Mouse (Mus musculus) forebrain, postnatal 0 days (tissue): Measurements from ENCODE around the gene Ttc4. TPM values are rescaled to one million over a fixed set of nuclear protein-coding genes. Genes with fewer than 3 reads are reported as not detected.
A peak's percentile ranks its signal among the peaks of the same experiment; 100 is the strongest.

Source experiments
- ATAC-seq: fragments of 200-750 bp; cut with Nextera tagmentation; 2 replicates; pipeline ENCODE4 v1.8.0; 2017; ENCODE audit warnings: mild to moderate bottlenecking, moderate library complexity
- DNase-seq: peaks from one replicate; pipeline ENCODE4 v3.0.0-alpha.2; 2015
- H3K27ac ChIP-seq: fragments of 300-500 bp; sonication (generic); 2 replicates; pipeline ENCODE4 v1.5.1; 2014; ENCODE audit warnings: low read depth, mild to moderate bottlenecking, antibody characterized with exemption, low read length, moderate library complexity, mixed read lengths
- H3K27me3 ChIP-seq: fragments of 300-500 bp; sonication (generic); 2 replicates; pipeline ENCODE4 v1.6.1; 2014; ENCODE audit warnings: mild to moderate bottlenecking, low read length, mixed read lengths; ENCODE audit not compliant: insufficient read depth
- H3K36me3 ChIP-seq: fragments of 300-500 bp; sonication (generic); 2 replicates; pipeline ENCODE4 v1.6.1; 2014; ENCODE audit warnings: mild to moderate bottlenecking, moderate library complexity; ENCODE audit not compliant: insufficient read depth
- H3K4me1 ChIP-seq: fragments of 300-500 bp; sonication (generic); 2 replicates; pipeline ENCODE4 v1.6.1; 2014; ENCODE audit warnings: antibody characterized with exemption; ENCODE audit not compliant: insufficient read depth
- H3K4me2 ChIP-seq: fragments of 300-500 bp; sonication (generic); 2 replicates; pipeline ENCODE4 v1.6.1; 2014; ENCODE audit warnings: low read depth, mild to moderate bottlenecking, moderate library complexity
- H3K4me3 ChIP-seq: fragments of 300-500 bp; sonication (generic); 2 replicates; pipeline ENCODE4 v1.5.1; 2014; ENCODE audit warnings: low read depth, low read length, mixed read lengths
- H3K9ac ChIP-seq: fragments of 300-500 bp; sonication (generic); 2 replicates; pipeline ENCODE4 v1.6.1; 2014; ENCODE audit warnings: mild to moderate bottlenecking
- H3K9me3 ChIP-seq: fragments of 300-500 bp; sonication (generic); 2 replicates; pipeline ENCODE4 v1.6.1; 2016; ENCODE audit warnings: low read length
- CTCF ChIP-seq: sonication (generic); IDR thresholded peaks from 2 replicates; pipeline ENCODE4 v1.5.1; 2016; ENCODE audit warnings: antibody characterized with exemption, control low read depth, low read depth
- WGBS: fragments of 180-500 bp; shearing (Covaris S2); extraction: QIAGEN DNeasy Blood & Tissue Kit; methylation state at CpG from one replicate; pipeline ENCODE4 v1.1.7; 2014; 5-methylcytosine and 5-hydroxymethylcytosine counted together
- polyA plus RNA-seq: library from polyadenylated mRNA; unstranded; fragments of >200 nt; fragmentation: Nextera tagmentation; extraction: Ambion mirVana; gene quantifications from 2 replicates; pipeline ENCODE4 v1.2.1, GENCODE M21; 2015
- total RNA-seq: library from RNA; depleted of rRNA; stranded (reverse); fragments of >200 nt; gene quantifications from 2 replicates; pipeline ENCODE4 v1.2.3, GENCODE M21; 2014; rRNA removed

Gene Ttc4
- total RNA-seq (108 and 114 TPM in 2 replicates), polyA plus RNA-seq (78.2 and 89.1 TPM in 2 replicates)

DNA sequence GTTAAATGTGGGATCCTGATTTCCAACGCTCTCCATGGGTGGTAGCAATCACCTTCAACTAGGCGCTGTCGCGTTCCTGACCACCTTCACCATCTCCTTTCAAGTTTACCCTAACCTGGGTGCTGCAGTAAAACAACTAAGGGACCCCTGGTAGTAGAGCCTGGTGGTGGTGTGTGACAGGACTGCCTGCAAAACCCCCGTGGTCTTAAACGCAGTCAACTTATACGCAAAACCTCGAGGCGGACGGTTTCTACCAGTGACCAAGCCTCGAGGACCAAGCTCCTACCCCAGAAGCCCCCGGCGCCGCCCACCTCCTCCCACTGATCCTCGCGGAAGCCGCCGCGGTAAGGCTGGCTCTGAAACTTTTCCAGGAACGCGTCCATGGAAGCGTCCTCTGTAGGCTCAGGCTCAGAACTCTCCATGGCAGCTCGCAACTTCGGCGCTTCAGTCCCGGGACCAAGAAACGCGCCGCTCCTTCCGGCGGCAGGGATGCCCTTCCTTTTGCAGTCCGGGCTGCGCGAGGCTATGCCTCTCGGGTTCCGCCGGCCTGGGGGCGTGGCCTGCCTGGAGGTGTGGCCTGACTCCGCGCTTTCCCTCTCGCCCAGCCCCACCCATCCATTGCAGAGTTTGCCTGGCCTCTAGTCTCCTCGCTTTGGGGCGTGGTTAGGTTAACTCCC is at the start of gene Ttc4:
Gene Ttc4, minus strand, starts transcription at position 503 of the 677 bp plus-strand sequence.
- peak; percentile 17; the same call in 1 of the 2 replicates for TF ChIP-seq CTCF
- ATAC-seq = peak; percentile 99

GRCm38 (mm10) chr4:106720631-106721030 is 41.9 kb upstream of the Ttc4 start:
- WGBS = 69% methylated on average over 4 of the region's 4 CpGs
- no peak overlapping the region for H3K4me2 ChIP-seq
- no peak for DNase-seq
- H3K9ac ChIP-seq = no peak overlapping the region
- no peaks in the 10 kb centered on the region for H3K27me3 ChIP-seq
- no peaks in the 10 kb centered on the region for H3K9me3 ChIP-seq
- no peak for ATAC-seq
- H3K4me3 ChIP-seq = no peak overlapping the region
- no peak overlapping the region for H3K27ac ChIP-seq
- no peaks in the 10 kb centered on the region for H3K4me1 ChIP-seq
- TF ChIP-seq CTCF = no peak
- H3K36me3 ChIP-seq = no peaks in the 10 kb centered on the region

More for the DNA sequence above, at the start of gene Ttc4:
- peak; percentile 94 for DNase-seq
- peaks cover 6% of the 10 kb centered on the region; the same call in 1 of the 2 replicates for H3K4me1 ChIP-seq
- H3K9me3 ChIP-seq = no peaks in the 10 kb centered on the region
- no peaks in the 10 kb centered on the region for H3K27me3 ChIP-seq
- H3K4me2 ChIP-seq = peak within 1 kb of the TSS; percentile 76
- WGBS = under 1% methylated on average over 43 of the region's 43 CpGs
- peak within 1 kb of the TSS; percentile 72 for H3K4me3 ChIP-seq
- H3K36me3 ChIP-seq = peaks cover 24% of the 10 kb centered on the region
- no peak within 1 kb of the TSS; the same call in 1 of the 2 replicates for H3K27ac ChIP-seq
- H3K9ac ChIP-seq = peak within 1 kb of the TSS; percentile 62

DNA sequence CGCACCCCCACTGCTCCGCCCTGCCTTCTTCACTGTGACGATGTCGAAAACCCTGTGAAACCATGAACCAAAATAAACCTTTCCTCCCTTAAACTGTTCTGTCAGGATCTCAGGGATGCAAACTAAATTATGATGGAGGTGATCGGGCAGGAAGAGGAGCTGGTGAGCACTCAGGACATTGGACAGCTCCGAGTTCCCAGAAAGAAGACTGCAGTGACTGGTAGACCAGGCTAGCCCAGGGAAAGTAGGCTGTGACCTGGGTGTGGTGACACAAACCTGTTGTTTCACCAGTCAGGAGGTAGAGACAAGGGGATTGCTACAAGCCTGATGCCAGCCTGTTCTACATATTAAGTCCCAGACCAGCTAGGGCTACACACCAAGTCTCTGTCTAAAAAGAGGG is 34.9 kb upstream of the Ttc4 start:
- no peak overlapping the region for H3K27ac ChIP-seq
- no peaks in the 10 kb centered on the region for H3K27me3 ChIP-seq
- no peaks in the 10 kb centered on the region for H3K36me3 ChIP-seq
- 92% methylated on average over 6 of the region's 6 CpGs for WGBS
- no peak overlapping the region for H3K9ac ChIP-seq
- no peaks in the 10 kb centered on the region for H3K9me3 ChIP-seq
- no peak for TF ChIP-seq CTCF
- H3K4me1 ChIP-seq = no peaks in the 10 kb centered on the region
- no peak overlapping the region for H3K4me2 ChIP-seq
- DNase-seq (no peak), ATAC-seq (no peak)
- no peak overlapping the region for H3K4me3 ChIP-seq

DNA sequence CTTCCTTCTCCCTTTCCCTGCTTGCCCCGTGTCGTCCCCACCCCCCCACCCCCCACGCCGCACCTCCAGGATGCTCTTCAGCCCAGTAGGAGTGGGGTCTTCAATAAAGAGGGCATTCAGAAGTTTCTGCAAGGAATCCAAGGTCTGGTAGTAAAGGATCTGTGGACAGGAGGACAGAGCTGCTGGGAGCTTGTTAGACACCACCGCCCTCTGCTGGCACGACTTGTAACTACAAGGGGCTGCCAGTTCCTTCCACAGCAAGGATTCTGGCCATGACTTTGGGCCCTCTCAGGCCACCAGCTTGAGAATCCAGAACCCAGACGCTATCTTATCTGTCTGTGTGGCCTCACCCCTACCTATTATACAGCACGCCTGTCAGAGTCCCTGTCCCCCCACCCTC is 29.7 kb upstream of the Ttc4 start:
- Histone ChIP-seq H3K9ac (peak overlapping the region; percentile 14; the same call in 1 of the 2 replicates), H3K4me2 (peak overlapping the region; percentile 33; the same call in 1 of the 2 replicates), H3K4me3 (no peak overlapping the region), H3K27ac (no peak overlapping the region), H3K36me3 (no peaks in the 10 kb centered on the region), H3K27me3 (no peaks in the 10 kb centered on the region), H3K4me1 (peaks cover 19% of the 10 kb centered on the region), H3K9me3 (no peaks in the 10 kb centered on the region)
- DNase-seq (peak; percentile 82), ATAC-seq (peak; percentile 56)
- peak; percentile 96 for TF ChIP-seq CTCF
- WGBS = 2% methylated on average over 8 of the region's 8 CpGs

DNA sequence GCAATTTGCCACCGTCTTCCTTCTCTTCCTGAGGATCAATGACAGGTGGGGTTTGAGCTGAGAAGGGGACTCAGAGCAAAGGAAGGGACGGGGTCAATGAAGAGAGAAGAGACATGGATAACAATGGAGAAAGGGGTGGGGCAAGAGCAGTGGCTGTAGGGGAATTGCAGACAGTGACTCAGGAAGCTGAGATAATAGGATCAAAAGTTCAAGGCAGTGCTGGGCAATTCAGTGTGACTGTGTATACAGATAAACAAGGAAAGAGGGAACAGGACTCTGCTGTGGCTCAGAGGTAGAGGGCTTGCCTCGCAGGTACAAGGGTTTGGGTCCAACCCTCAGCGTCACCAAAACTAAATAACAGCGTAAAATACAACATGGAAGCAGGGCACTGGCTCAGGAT is 29.2 kb upstream of the Ttc4 start:
- H3K4me3 ChIP-seq = no peak overlapping the region
- H3K27ac ChIP-seq = no peak overlapping the region
- H3K9ac ChIP-seq = no peak overlapping the region
- ATAC-seq (no peak), DNase-seq (no peak)
- H3K4me2 ChIP-seq = peak overlapping the region; percentile 33; the same call in 1 of the 2 replicates
- H3K9me3 ChIP-seq = no peaks in the 10 kb centered on the region
- H3K27me3 ChIP-seq = no peaks in the 10 kb centered on the region
- H3K36me3 ChIP-seq = no peaks in the 10 kb centered on the region
- peaks cover 19% of the 10 kb centered on the region for H3K4me1 ChIP-seq
- TF ChIP-seq CTCF = no peak
- 39% methylated on average over 5 of the region's 5 CpGs for WGBS

DNA sequence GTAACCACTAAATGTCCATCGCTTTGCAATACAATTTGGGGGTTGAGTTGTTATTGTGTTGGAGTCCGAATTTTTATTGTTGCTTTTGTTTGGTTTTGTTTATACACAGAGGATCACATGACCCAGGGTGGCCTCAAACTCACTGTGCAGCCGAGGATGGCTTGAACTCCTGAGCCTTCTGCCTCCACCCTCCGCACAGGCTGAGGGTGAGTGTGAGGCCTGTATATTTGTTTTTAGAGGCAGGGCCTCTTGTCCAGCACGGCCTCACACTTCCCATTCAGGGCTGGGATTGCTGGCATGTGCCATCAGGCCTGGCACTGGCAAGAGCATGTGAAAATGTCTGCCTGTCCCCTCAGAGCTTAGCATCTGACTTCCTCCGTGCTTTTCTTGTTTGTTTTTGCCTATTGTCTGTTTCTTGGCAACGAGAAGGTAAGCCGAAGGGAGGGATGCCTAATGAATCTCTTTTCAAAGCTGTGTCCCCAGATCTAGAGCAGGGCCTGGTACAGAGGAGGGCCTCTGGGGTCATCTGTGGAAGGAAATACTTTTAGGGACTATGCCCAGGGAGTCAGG is 26.4 kb upstream of the Ttc4 start:
- H3K9ac ChIP-seq = peak overlapping the region; percentile 28; the same call in 1 of the 2 replicates
- DNase-seq = peak; percentile 38
- 17% methylated on average over 8 of the region's 8 CpGs for WGBS

GRCm38 (mm10) chr4:106704416-106704815 is 25.7 kb upstream of the Ttc4 start:
- peak overlapping the region; percentile 80 for H3K27ac ChIP-seq
- no peak overlapping the region for H3K4me2 ChIP-seq
- H3K9ac ChIP-seq = peak overlapping the region; percentile 22; the same call in 1 of the 2 replicates
- no peak overlapping the region for H3K4me3 ChIP-seq
- peak; percentile 77 for DNase-seq
- no peaks in the 10 kb centered on the region for H3K27me3 ChIP-seq
- no peaks in the 10 kb centered on the region for H3K9me3 ChIP-seq
- no peak for TF ChIP-seq CTCF
- 20% methylated on average over 11 of the region's 11 CpGs for WGBS
- peak; percentile 70 for ATAC-seq
- peaks cover 36% of the 10 kb centered on the region for H3K4me1 ChIP-seq
- H3K36me3 ChIP-seq = no peaks in the 10 kb centered on the region

More for the DNA sequence above, 26.4 kb upstream of the Ttc4 start:
- no peak overlapping the region for H3K4me3 ChIP-seq
- 0 out of 2 replicates have a peak, but pooled peaks have one; percentile 12 for ATAC-seq
- no peak for TF ChIP-seq CTCF
- H3K4me1 ChIP-seq = peaks cover 32% of the 10 kb centered on the region
- H3K27me3 ChIP-seq = no peaks in the 10 kb centered on the region
- no peaks in the 10 kb centered on the region for H3K9me3 ChIP-seq
- H3K4me2 ChIP-seq = no peak overlapping the region
- H3K27ac ChIP-seq = peak overlapping the region; percentile 80
- no peaks in the 10 kb centered on the region for H3K36me3 ChIP-seq
